Mouse (Mus musculus) erythroblast, embryonic 14.5 days (primary cell): ENCODE data around the gene Avpr1a.

Experiments used
- GATA1 ChIP-seq: IDR thresholded peaks from 2 replicates; pipeline ENCODE4 v1.6.1; 2012; ENCODE audit warnings: low read length, inconsistent platforms, mixed read lengths
- TAL1 ChIP-seq: IDR thresholded peaks from 3 replicates; pipeline ENCODE4 v1.6.1; 2012; ENCODE audit warnings: low read length, inconsistent platforms, mixed read lengths

DNA sequence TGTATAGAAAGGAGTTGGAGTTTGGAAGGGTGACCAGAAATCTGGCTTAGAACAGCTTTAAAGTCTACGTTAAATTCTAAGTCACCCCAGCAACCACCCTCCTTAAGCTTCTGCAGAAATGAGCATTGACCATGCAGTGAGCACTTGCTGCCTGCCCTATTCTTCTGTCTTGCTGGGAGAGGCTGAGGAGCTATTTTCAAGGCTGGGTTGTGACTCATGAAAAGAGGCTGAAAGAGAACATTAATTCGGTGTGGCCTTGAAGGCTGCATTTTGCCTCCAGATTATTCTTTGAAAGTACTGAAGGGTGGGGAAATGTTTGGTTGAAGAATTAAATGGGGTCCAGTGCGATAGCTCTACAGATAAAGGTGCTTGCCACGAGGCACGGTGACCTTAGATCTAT, 28.5 kb downstream of the Avpr1a start:
- no peak for TF ChIP-seq GATA1
- TF ChIP-seq TAL1: no peak
